Mouse (Mus musculus): Measurements from ENCODE around the gene Tysnd1.

- TF ChIP-seq CTCF (IDR thresholded peaks at IDR 0.05; ENCODE audit: low read depth, low read length) (no peak), POLR2A (IDR thresholded peaks at IDR 0.05; ENCODE audit: borderline replicate concordance, low read depth, low read length) (no peak; the same call in 1 of the 2 replicates)
Measured at GRCm38 (mm10) chr10:61647790-61648736, 47.3 kb upstream of the Tysnd1 start, which contains the start of gene Ppa1.

All from bone marrow macrophage, adult 2 months (primary cell).